Mouse (Mus musculus) embryo, embryonic 11.5 days (tissue): ENCODE measurements around the gene Cep112.

Experiments used
- DNase-seq: peaks from one replicate; pipeline ENCODE4 v3.0.0-alpha.2; 2012; ENCODE audit warnings: low read depth, low spot score

Cep112 gene

GRCm38 (mm10) chr11:108876633-108877205 lies 451.7 kb downstream of the Cep112 start:
- no peak for DNase-seq

GRCm38 (mm10) chr11:108877520-108877919 lies 452.5 kb downstream of the Cep112 start:
- DNase-seq, result no peak

GRCm38 (mm10) chr11:108880546-108880945 lies 455.6 kb downstream of the Cep112 start:
- DNase-seq, result no peak

DNA sequence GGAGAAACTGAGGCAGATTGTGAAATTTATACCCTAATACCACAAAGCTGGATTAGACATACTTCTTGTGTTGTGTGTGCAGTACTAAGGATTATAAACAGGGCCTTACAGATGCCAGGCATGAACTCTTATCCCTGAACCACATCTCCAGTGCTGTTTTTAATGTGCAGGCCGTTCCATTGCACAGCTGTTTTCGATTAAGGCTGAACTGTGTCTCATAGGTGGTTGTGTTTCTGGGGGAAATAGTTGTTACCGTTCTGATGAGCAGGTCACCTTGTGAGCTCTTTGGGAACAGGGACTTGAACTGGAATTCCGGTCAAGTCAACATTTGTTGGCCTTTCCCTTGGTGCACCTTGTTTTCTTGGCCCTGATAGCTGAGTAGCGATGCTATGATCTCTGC lies 456.7 kb downstream of the Cep112 start:
- DNase-seq, result no peak

GRCm38 (mm10) chr11:108885276-108885896 lies 460.4 kb downstream of the Cep112 start:
- DNase-seq, result no peak

DNA sequence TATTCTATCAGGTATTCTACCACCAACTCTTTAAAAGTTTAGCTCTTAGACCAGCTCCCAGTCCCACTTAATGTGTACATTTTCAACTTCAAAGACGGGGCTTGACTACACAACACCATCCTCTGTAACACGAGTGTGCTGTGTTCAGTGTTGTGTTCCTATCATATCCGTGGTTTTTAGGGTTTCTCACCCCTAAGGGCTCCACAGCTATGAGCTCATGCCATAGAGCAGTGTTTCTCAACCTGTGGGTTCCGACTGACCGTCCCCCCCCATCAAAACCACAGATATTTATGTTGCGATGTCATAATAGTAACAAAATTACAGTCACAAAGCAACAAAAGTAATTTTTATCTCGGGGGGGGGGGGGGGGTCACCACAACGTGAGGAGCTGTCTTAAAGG lies 461.1 kb downstream of the Cep112 start:
- no peak for DNase-seq

DNA sequence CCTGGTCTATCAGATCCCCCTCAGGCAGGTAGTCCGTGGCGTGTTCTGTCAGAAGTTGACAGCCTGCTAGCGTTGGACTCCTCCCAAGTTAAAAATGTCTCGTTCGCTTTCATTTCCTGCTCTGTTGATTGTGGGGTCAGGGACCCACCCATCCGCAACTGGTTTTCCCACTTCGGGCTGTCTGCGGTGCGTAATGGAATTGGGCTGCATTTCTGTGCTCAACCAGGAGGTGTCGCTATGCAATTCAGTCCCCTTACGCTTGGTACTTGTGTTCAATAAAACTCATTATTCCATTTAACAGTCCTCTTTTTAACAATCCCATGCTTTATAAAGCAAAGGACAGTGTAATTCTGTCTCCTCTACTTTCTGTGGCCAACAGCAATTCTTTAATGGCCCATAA lies 464.1 kb downstream of the Cep112 start:
- DNase-seq, result no peak

DNA sequence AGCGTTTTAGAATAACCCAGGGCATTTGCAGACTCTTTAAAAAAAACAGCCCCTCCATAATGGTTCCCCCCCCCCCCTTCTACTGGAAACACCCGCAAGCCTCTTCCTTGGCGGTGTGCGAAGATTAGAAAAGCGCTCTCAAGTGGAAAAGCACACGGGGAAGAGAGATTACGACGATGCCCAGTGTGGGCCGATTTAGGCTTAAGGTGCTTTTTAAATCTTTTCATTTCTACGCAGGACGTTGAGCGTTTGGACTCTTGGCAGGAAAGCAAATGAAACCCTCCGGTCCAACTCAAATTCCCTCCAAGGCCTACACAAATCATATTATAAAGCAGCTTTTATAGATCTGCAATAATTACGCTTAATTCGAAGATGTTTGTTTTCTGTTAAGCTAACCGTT lies 465.6 kb downstream of the Cep112 start:
- DNase-seq, result no peak

GRCm38 (mm10) chr11:108891111-108891870 lies 466.3 kb downstream of the Cep112 start:
- DNase-seq, result peak; percentile 61

DNA sequence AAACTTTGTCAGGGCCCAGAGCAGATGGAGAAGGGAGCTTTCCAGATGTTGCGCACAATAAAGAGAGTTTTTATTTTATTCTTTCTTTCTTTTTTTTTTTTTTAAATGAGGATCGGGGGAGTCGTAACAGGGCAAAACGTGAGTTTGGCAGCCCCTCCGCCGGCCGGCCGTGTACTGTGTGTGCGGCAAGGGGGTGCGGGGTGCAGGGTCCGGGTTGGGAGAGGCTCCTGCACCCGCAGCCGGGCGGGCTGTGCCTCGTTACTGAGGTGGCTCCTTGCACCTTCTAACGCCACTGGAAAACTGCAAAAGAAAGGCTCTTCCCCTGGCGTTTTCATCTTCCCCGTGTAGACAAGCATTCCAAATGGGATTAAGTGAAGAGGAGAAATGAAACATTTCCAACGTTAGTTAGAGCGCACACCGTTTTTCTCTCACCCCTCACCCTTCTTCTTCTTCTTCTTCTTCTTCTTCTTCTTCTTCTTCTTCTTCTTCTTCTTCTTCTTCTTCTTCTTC lies 466.9 kb downstream of the Cep112 start:
- DNase-seq, result no peak

GRCm38 (mm10) chr11:108892406-108892805 lies 467.4 kb downstream of the Cep112 start:
- DNase-seq, result no peak

GRCm38 (mm10) chr11:108893232-108893790 lies 468.3 kb downstream of the Cep112 start:
- no peak for DNase-seq

GRCm38 (mm10) chr11:108893855-108894510 lies 469.0 kb downstream of the Cep112 start:
- no peak for DNase-seq

- no peak for DNase-seq
Observed at GRCm38 (mm10) chr11:108897034-108897433, 472.0 kb downstream of the Cep112 start.

GRCm38 (mm10) chr11:108898063-108898462 lies 473.1 kb downstream of the Cep112 start:
- DNase-seq, result no peak

GRCm38 (mm10) chr11:108898483-108898882 lies 473.5 kb downstream of the Cep112 start:
- no peak for DNase-seq

- no peak for DNase-seq
Observed at GRCm38 (mm10) chr11:108900718-108901488, 475.9 kb downstream of the Cep112 start.

DNA sequence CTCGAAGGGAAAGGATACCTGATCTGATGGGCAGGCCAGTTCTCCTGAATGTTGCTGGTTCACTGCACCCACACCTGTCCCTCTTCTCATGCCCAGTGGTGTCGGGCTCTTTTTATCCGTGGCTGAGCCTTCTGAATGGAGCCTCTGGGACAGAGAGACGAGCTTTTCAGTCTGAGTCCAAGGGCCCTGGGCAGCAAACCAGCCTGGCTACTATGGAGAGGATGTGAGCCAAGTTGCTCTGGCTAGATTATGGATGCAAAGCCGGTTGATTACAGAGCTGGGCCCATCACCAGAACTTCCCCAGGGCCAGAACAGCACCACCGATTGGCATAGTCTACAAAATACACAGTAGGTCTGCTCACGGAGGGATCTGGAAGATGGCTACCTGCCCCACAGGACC lies 476.7 kb downstream of the Cep112 start:
- no peak for DNase-seq

- no peak for DNase-seq
Observed at GRCm38 (mm10) chr11:108902303-108902702, 477.3 kb downstream of the Cep112 start.

- no peak for DNase-seq
Observed at GRCm38 (mm10) chr11:108906590-108907254, 481.7 kb downstream of the Cep112 start.
